Mouse (Mus musculus): ENCODE results near the gene Rpl34. TPM values are rescaled to one million over a fixed set of nuclear protein-coding genes. Genes with fewer than 3 reads are reported as not detected.

The Rpl34 gene
- polyA plus RNA-seq (2015; fragmentation: Nextera tagmentation; extraction: Ambion mirVana) = 698 and 808 TPM in 2 replicates

GRCm38 (mm10) chr3:130730189-130730653 lies at the start of gene Rpl34:
Gene Rpl34 (minus strand): TSS chr3:130730398.
- Histone ChIP-seq H3K27ac (ENCODE audit: low read length) (peak within 1 kb of the TSS; percentile 78), H3K4me2 (ENCODE audit: low read depth, low read length) (peak within 1 kb of the TSS; percentile 77), H3K9me3 (replicated peaks; ENCODE audit: control insufficient read depth, low read length) (no peaks in the 10 kb centered on the region), H3K27me3 (ENCODE audit: control insufficient read depth, insufficient read depth, low read length) (no peaks in the 10 kb centered on the region), H3K36me3 (ENCODE audit: control insufficient read depth, insufficient read depth, low read length) (peaks cover 24% of the 10 kb centered on the region), H3K9ac (ENCODE audit: low read length) (peak within 1 kb of the TSS; percentile 94), H3K4me3 (replicated peaks; ENCODE audit: low read length) (peak within 1 kb of the TSS; percentile 80), H3K4me1 (ENCODE audit: control insufficient read depth, insufficient read depth, low read length) (peaks cover 11% of the 10 kb centered on the region)
- under 1% methylated on average over 45 of the region's 45 CpGs for WGBS
- peak; percentile 99 for ATAC-seq (ENCODE audit: insufficient read depth, low FRiP score)

- no peak overlapping the region for H3K9ac ChIP-seq (ENCODE audit: low read length)
- no peak overlapping the region for H3K4me2 ChIP-seq (ENCODE audit: low read depth, low read length)
- no peak overlapping the region for H3K27ac ChIP-seq (ENCODE audit: low read length)
- no peaks in the 10 kb centered on the region for H3K4me1 ChIP-seq (ENCODE audit: control insufficient read depth, insufficient read depth, low read length)
- H3K4me3 ChIP-seq (replicated peaks; ENCODE audit: low read length) = no peak overlapping the region
- no peak for ATAC-seq (ENCODE audit: insufficient read depth, low FRiP score)
- no peaks in the 10 kb centered on the region for H3K36me3 ChIP-seq (ENCODE audit: control insufficient read depth, insufficient read depth, low read length)
- H3K27me3 ChIP-seq (ENCODE audit: control insufficient read depth, insufficient read depth, low read length) = no peaks in the 10 kb centered on the region
- no peaks in the 10 kb centered on the region for H3K9me3 ChIP-seq (replicated peaks; ENCODE audit: control insufficient read depth, low read length)
- WGBS = 80% methylated on average over 3 of the region's 3 CpGs
These were observed 38.0 kb upstream of the Rpl34 start for GRCm38 (mm10) chr3:130768172-130768571.

- Histone ChIP-seq H3K9me3 (replicated peaks; ENCODE audit: control insufficient read depth, low read length) (no peaks in the 10 kb centered on the region), H3K27me3 (ENCODE audit: control insufficient read depth, insufficient read depth, low read length) (no peaks in the 10 kb centered on the region), H3K4me3 (replicated peaks; ENCODE audit: low read length) (no peak overlapping the region), H3K36me3 (ENCODE audit: control insufficient read depth, insufficient read depth, low read length) (no peaks in the 10 kb centered on the region), H3K4me1 (ENCODE audit: control insufficient read depth, insufficient read depth, low read length) (no peaks in the 10 kb centered on the region), H3K9ac (ENCODE audit: low read length) (no peak overlapping the region), H3K4me2 (ENCODE audit: low read depth, low read length) (no peak overlapping the region), H3K27ac (ENCODE audit: low read length) (no peak overlapping the region)
- whole genome bisulfite sequencing = 68% methylated on average over 5 of the region's 5 CpGs
- ATAC-seq (ENCODE audit: insufficient read depth, low FRiP score) = no peak
These were observed 33.9 kb upstream of the Rpl34 start for GRCm38 (mm10) chr3:130764091-130764490.

GRCm38 (mm10) chr3:130760711-130761435 lies 30.7 kb upstream of the Rpl34 start:
- Histone ChIP-seq H3K4me3 (replicated peaks; ENCODE audit: low read length) (no peak overlapping the region), H3K4me2 (ENCODE audit: low read depth, low read length) (no peak overlapping the region), H3K27me3 (ENCODE audit: control insufficient read depth, insufficient read depth, low read length) (no peaks in the 10 kb centered on the region), H3K27ac (ENCODE audit: low read length) (no peak overlapping the region), H3K9me3 (replicated peaks; ENCODE audit: control insufficient read depth, low read length) (no peaks in the 10 kb centered on the region), H3K4me1 (ENCODE audit: control insufficient read depth, insufficient read depth, low read length) (no peaks in the 10 kb centered on the region), H3K36me3 (ENCODE audit: control insufficient read depth, insufficient read depth, low read length) (no peaks in the 10 kb centered on the region), H3K9ac (ENCODE audit: low read length) (no peak overlapping the region)
- no peak for ATAC-seq (ENCODE audit: insufficient read depth, low FRiP score)
- 53% methylated on average over 24 of the region's 24 CpGs for WGBS

GRCm38 (mm10) chr3:130758157-130758841 lies 28.1 kb upstream of the Rpl34 start:
- H3K4me1 ChIP-seq (ENCODE audit: control insufficient read depth, insufficient read depth, low read length) = no peaks in the 10 kb centered on the region
- H3K9me3 ChIP-seq (replicated peaks; ENCODE audit: control insufficient read depth, low read length) = no peaks in the 10 kb centered on the region
- H3K36me3 ChIP-seq (ENCODE audit: control insufficient read depth, insufficient read depth, low read length) = no peaks in the 10 kb centered on the region
- WGBS = 81% methylated on average over 15 of the region's 15 CpGs
- no peak overlapping the region for H3K9ac ChIP-seq (ENCODE audit: low read length)
- H3K27me3 ChIP-seq (ENCODE audit: control insufficient read depth, insufficient read depth, low read length) = no peaks in the 10 kb centered on the region
- H3K4me2 ChIP-seq (ENCODE audit: low read depth, low read length) = no peak overlapping the region
- ATAC-seq (ENCODE audit: insufficient read depth, low FRiP score) = no peak
- H3K4me3 ChIP-seq (replicated peaks; ENCODE audit: low read length) = no peak overlapping the region
- H3K27ac ChIP-seq (ENCODE audit: low read length) = no peak overlapping the region

- Histone ChIP-seq H3K4me2 (ENCODE audit: low read depth, low read length) (no peak overlapping the region), H3K9ac (ENCODE audit: low read length) (no peak overlapping the region), H3K4me1 (ENCODE audit: control insufficient read depth, insufficient read depth, low read length) (no peaks in the 10 kb centered on the region), H3K4me3 (replicated peaks; ENCODE audit: low read length) (no peak overlapping the region), H3K36me3 (ENCODE audit: control insufficient read depth, insufficient read depth, low read length) (no peaks in the 10 kb centered on the region), H3K27ac (ENCODE audit: low read length) (no peak overlapping the region), H3K27me3 (ENCODE audit: control insufficient read depth, insufficient read depth, low read length) (no peaks in the 10 kb centered on the region), H3K9me3 (replicated peaks; ENCODE audit: control insufficient read depth, low read length) (no peaks in the 10 kb centered on the region)
- ATAC-seq (ENCODE audit: insufficient read depth, low FRiP score) = no peak
- WGBS = 80% methylated on average over 8 of the region's 8 CpGs
These were observed 27.1 kb upstream of the Rpl34 start for GRCm38 (mm10) chr3:130757117-130757852.

GRCm38 (mm10) chr3:130749206-130749605 lies 19.0 kb upstream of the Rpl34 start:
- Histone ChIP-seq H3K27me3 (ENCODE audit: control insufficient read depth, insufficient read depth, low read length) (no peaks in the 10 kb centered on the region), H3K4me3 (replicated peaks; ENCODE audit: low read length) (no peak overlapping the region), H3K4me2 (ENCODE audit: low read depth, low read length) (no peak overlapping the region), H3K9ac (ENCODE audit: low read length) (no peak overlapping the region), H3K36me3 (ENCODE audit: control insufficient read depth, insufficient read depth, low read length) (no peaks in the 10 kb centered on the region), H3K4me1 (ENCODE audit: control insufficient read depth, insufficient read depth, low read length) (no peaks in the 10 kb centered on the region), H3K27ac (ENCODE audit: low read length) (no peak overlapping the region), H3K9me3 (replicated peaks; ENCODE audit: control insufficient read depth, low read length) (peaks cover 6% of the 10 kb centered on the region)
- 84% methylated on average over 3 of the region's 3 CpGs for WGBS
- ATAC-seq (ENCODE audit: insufficient read depth, low FRiP score) = no peak

GRCm38 (mm10) chr3:130746673-130747619 lies 16.7 kb upstream of the Rpl34 start:
- Histone ChIP-seq H3K9me3 (replicated peaks; ENCODE audit: control insufficient read depth, low read length) (peaks cover 6% of the 10 kb centered on the region), H3K4me1 (ENCODE audit: control insufficient read depth, insufficient read depth, low read length) (no peaks in the 10 kb centered on the region), H3K9ac (ENCODE audit: low read length) (no peak overlapping the region), H3K27me3 (ENCODE audit: control insufficient read depth, insufficient read depth, low read length) (no peaks in the 10 kb centered on the region), H3K4me3 (replicated peaks; ENCODE audit: low read length) (no peak overlapping the region), H3K27ac (ENCODE audit: low read length) (no peak overlapping the region), H3K36me3 (ENCODE audit: control insufficient read depth, insufficient read depth, low read length) (no peaks in the 10 kb centered on the region), H3K4me2 (ENCODE audit: low read depth, low read length) (no peak overlapping the region)
- no peak for ATAC-seq (ENCODE audit: insufficient read depth, low FRiP score)
- WGBS = 76% methylated on average over 10 of the region's 10 CpGs

Measured in stomach, embryonic 16.5 days (tissue).